Mouse (Mus musculus) heart, embryonic 14.5 days (tissue): ENCODE data around the gene Mrps35. TPM values are rescaled to one million over a fixed set of nuclear protein-coding genes. Genes with fewer than 3 reads are reported as not detected.

Experiments
- ATAC-seq: fragments of 200-750 bp; cut with Nextera tagmentation; 2 replicates; pipeline ENCODE4 v1.8.0; 2017; ENCODE audit warnings: low read depth, moderate TSS enrichment; ENCODE audit not compliant: insufficient number of reproducible peaks, insufficient read depth, low FRiP score
- H3K27ac ChIP-seq, 2 experiments: fragments of 200-500 bp in 1 of 2; fragments of 300-500 bp in 1 of 2; sonication (generic) in 1 of 2; replicated peaks in 1 of 2; 2 replicates each; pipeline ENCODE4 v1.5.1; 2012 to 2014; ENCODE audit warnings: low read depth in 2 of 2, low read length in 2 of 2, control low read depth in 1 of 2, mild to moderate bottlenecking in 1 of 2, mixed read lengths in 1 of 2; ENCODE audit not compliant: control insufficient read depth in 1 of 2, insufficient read depth in 1 of 2
- H3K27me3 ChIP-seq: fragments of 300-500 bp; sonication (generic); 2 replicates; pipeline ENCODE4 v1.6.1; 2014; ENCODE audit warnings: mild to moderate bottlenecking, low read length, control low read depth; ENCODE audit not compliant: control insufficient read depth, insufficient read depth
- H3K36me3 ChIP-seq: fragments of 300-500 bp; sonication (generic); 2 replicates; pipeline ENCODE4 v1.6.1; 2014; ENCODE audit warnings: mild to moderate bottlenecking, control low read depth, low read length, mixed read lengths; ENCODE audit not compliant: control insufficient read depth, insufficient read depth
- H3K4me1 ChIP-seq, 2 experiments: fragments of 200-500 bp in 1 of 2; fragments of 300-500 bp in 1 of 2; sonication (generic) in 1 of 2; 2 replicates each; pipeline ENCODE4 v1.6.1; 2012 to 2014; ENCODE audit warnings: low read length in 2 of 2, control low read depth in 1 of 2, mixed read lengths in 1 of 2; ENCODE audit not compliant: control insufficient read depth in 2 of 2, insufficient read depth in 2 of 2
- H3K4me2 ChIP-seq: fragments of 300-500 bp; sonication (generic); 2 replicates; pipeline ENCODE4 v1.6.1; 2014; ENCODE audit warnings: mild to moderate bottlenecking, low read length
- H3K4me3 ChIP-seq, 2 experiments: fragments of 200-500 bp in 1 of 2; fragments of 300-500 bp in 1 of 2; sonication (generic) in 1 of 2; 2 replicates each; pipeline ENCODE4 v1.5.1; 2012 to 2014; ENCODE audit warnings: low read length in 2 of 2, mild to moderate bottlenecking in 2 of 2, control low read depth in 1 of 2, low read depth in 1 of 2, moderate library complexity in 1 of 2; ENCODE audit not compliant: control insufficient read depth in 1 of 2, insufficient read depth in 1 of 2
- H3K9ac ChIP-seq: fragments of 300-500 bp; sonication (generic); 2 replicates; pipeline ENCODE4 v1.6.1; 2014; ENCODE audit warnings: mild to moderate bottlenecking, low read length
- H3K9me3 ChIP-seq: fragments of 300-500 bp; sonication (generic); 2 replicates; pipeline ENCODE4 v1.6.1; 2016; ENCODE audit warnings: low read length, control low read depth; ENCODE audit not compliant: control insufficient read depth
- WGBS: fragments of 180-500 bp; shearing (Covaris S2); extraction: QIAGEN DNeasy Blood & Tissue Kit; methylation state at CpG from one replicate; pipeline ENCODE4 v1.1.7; 2014; 5-methylcytosine and 5-hydroxymethylcytosine counted together
- polyA plus RNA-seq: library from polyadenylated mRNA; unstranded; fragments of >200 nt; fragmentation: Nextera tagmentation; extraction: Ambion mirVana; gene quantifications from 2 replicates; pipeline ENCODE4 v1.2.1, GENCODE M21; 2014

The Mrps35 gene
- polyA plus RNA-seq, 1 experiment from 2014 or later = 153 TPM

DNA sequence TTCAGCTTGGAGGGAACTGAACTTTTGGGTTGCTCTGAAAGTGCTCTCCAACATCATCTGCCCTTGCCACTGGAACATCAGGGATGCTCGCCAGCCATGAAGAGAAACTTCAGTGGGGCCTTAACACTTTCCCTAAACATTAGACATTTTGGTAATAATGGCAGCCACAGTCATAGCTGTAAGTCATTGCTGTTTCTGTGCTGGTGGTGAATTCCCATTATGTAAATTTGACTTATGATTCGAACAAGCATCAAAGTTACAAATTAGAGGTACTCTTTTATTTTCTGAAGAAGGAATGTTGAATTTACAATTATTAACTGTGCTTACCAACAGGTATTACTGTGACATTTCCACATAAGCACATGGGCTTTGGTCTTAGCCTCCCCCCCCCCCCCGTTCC lies 75.6 kb downstream of the Mrps35 start:
- H3K4me2 ChIP-seq = no peak overlapping the region
- H3K9ac ChIP-seq = no peak overlapping the region
- 83% methylated on average over 3 of the region's 3 CpGs for WGBS
- H3K27me3 ChIP-seq = no peaks in the 10 kb centered on the region
- H3K36me3 ChIP-seq = no peaks in the 10 kb centered on the region
- H3K9me3 ChIP-seq = no peaks in the 10 kb centered on the region
- no peak for ATAC-seq
- H3K27ac ChIP-seq = no peak overlapping the region
- no peak overlapping the region for H3K4me3 ChIP-seq
- H3K4me1 ChIP-seq = peaks cover 5 to 8% of the 10 kb centered on the region in 2 experiments

DNA sequence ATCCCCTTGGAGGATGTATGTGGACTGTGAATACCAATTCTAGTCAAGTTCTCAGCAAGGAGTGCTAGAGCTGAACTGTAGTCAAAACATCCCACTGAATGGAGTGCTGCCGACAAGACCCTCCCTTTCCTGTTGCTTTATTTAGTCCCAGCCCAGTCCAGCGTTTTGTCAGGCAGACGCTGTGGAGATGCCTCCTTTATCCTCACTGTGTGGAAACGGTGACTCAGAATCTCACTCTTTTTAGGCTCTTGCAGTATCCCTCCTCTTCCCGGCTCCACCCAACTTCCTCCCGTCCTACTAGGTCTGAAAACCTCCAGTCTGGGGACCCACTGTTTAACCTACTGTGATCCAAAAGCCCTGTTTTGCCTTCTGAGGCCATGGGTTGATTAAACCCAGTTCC lies 78.8 kb downstream of the Mrps35 start:
- 17% methylated on average over 6 of the region's 6 CpGs for WGBS
- H3K4me1 ChIP-seq = peaks cover 5 to 8% of the 10 kb centered on the region in 2 experiments
- no peak overlapping the region for H3K27ac ChIP-seq
- no peak for ATAC-seq
- no peaks in the 10 kb centered on the region for H3K27me3 ChIP-seq
- H3K4me2 ChIP-seq = peak overlapping the region; percentile 25; the same call in 1 of the 2 replicates
- H3K36me3 ChIP-seq = no peaks in the 10 kb centered on the region
- no peak overlapping the region for H3K4me3 ChIP-seq
- H3K9me3 ChIP-seq = no peaks in the 10 kb centered on the region
- H3K9ac ChIP-seq = no peak overlapping the region

Other genes starting within 250 kb of the Mrps35 start
- 2.1 and 3.7 TPM in 2 replicates for gene Arntl2, start 246.7 kb upstream of the Mrps35 start, polyA plus RNA-seq
- 0.31 TPM in 1 of 2 replicates, not detected in the other for gene Smco2, start 192.7 kb upstream of the Mrps35 start, polyA plus RNA-seq
- gene Ppfibp1, start 154.3 kb upstream of the Mrps35 start, polyA plus RNA-seq = 50.6 and 62.7 TPM in 2 replicates
- 0.19 and 0.41 TPM in 2 replicates for gene 1700034J05Rik, start 88.3 kb upstream of the Mrps35 start, polyA plus RNA-seq
- 1.3 and 1.9 TPM in 2 replicates for gene Rep15, start 10.2 kb upstream of the Mrps35 start, polyA plus RNA-seq
- gene Mansc4, start 44.3 kb downstream of the Mrps35 start, polyA plus RNA-seq = 0.24 TPM in 2 replicates
- 6.3 and 6.7 TPM in 2 replicates for gene Klhl42, start 48.6 kb downstream of the Mrps35 start, polyA plus RNA-seq
- gene Pthlh, start 221.4 kb downstream of the Mrps35 start, polyA plus RNA-seq = 1.1 and 1.7 TPM in 2 replicates